Mouse (Mus musculus): ENCODE data around the gene Foxe1.
A peak's percentile ranks its signal among the peaks of the same experiment; 100 is the strongest.

The Foxe1 gene

GRCm38 (mm10) chr4:46347580-46348515 lies 4.4 kb downstream of the Foxe1 start:
- no peak for DNase-seq (ENCODE audit: low spot score)

- DNase-seq (ENCODE audit: low spot score) = no peak
Observed at GRCm38 (mm10) chr4:46348897-46349296, 5.5 kb downstream of the Foxe1 start.

GRCm38 (mm10) chr4:46349530-46349929 lies 6.1 kb downstream of the Foxe1 start:
- DNase-seq (ENCODE audit: low spot score) = no peak

DNA sequence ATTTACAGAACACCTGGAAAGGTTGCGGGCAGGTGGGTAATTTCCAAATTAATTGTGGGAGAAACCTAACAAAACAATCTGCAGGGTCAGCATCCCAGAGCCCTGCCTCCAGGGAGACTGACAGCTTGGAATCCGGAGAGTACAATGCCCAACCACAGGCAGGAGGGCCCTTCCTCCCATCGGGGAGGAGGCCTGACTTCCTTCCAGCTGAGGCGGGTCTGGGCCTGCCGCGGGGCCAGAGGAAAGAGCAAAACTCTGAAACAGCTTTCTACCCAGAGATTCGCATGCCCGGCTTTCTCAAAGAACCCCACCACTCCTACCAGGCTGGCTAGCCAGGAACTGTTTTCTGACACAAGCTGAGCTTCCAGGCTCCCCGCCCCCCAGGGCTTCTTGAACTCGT lies 9.6 kb downstream of the Foxe1 start:
- no peak for DNase-seq (ENCODE audit: low spot score)

DNA sequence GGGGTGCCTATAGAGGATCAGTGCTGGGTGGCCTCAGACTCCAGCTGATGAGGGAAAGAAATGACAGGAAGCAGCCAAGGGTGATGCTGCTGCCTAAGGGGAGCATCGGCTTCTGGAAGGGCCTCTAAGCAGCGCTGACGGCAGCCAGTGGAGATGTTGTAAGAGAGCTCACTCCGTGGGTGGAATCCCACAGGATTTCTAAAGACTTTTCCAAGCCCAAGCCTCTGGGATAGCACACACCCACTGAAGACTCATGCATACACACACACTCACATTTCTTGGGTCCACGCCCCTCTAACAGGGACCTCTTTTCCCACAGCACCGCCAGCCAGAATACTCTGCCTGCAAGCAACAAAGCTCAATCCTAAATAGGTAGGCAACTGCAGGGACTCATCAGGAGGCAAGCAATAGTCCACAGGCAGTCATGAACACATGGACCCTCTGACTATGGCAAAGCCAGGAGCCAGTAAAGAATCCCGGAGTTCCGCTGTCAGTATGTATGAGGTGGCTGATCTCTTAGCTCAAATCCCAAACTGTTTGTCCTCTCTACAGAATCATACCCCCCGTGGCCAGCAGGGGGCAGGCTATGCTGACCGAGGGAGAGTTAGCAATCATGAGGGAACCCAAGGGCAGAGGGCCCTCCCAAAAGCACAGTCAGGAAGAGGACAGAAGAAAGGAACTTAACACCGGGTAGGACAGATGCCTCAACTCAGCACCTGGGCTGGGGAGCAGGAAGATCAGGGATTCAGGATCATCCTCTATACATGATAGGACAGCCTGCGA lies 13.1 kb downstream of the Foxe1 start:
- peak; percentile 52 for DNase-seq (ENCODE audit: low spot score)

DNA sequence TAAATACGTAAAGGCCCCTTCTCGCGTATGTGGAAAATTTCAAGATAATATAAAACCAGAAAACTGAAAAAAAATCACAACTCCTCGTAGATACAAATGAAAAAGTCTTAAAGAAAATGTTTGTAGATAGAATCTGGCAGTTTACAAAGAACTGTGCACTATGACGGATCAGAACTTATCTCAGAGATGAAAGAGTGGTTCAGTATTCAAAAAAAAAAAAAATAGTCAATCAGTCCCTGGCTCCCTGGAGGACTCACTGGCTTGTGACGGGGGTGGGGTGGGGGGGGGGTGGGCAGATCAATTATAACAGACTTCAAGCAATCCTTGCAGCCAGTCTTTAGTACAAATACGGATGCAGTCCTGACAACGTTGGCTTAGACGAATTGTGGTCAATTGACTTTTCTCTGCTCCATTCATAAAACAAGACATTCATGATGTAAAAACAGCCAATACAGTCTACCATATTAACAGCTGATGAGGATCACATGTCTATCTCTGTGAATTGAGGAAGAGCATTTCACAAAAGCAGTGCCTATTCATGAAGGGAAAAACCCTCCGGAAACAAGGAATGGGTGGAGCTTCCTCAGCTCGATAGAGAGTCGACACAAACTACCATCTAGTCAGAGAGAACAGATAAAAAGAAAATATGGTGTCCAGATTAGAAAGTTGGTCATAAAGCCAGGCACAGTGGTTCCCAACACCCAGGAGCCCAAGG lies 16.3 kb downstream of the Foxe1 start:
- DNase-seq (ENCODE audit: low spot score) = no peak

GRCm38 (mm10) chr4:46361258-46361657 lies 17.8 kb downstream of the Foxe1 start:
- no peak for DNase-seq (ENCODE audit: low spot score)

GRCm38 (mm10) chr4:46364360-46364759 lies 21.0 kb downstream of the Foxe1 start:
- DNase-seq (ENCODE audit: low spot score) = no peak

DNA sequence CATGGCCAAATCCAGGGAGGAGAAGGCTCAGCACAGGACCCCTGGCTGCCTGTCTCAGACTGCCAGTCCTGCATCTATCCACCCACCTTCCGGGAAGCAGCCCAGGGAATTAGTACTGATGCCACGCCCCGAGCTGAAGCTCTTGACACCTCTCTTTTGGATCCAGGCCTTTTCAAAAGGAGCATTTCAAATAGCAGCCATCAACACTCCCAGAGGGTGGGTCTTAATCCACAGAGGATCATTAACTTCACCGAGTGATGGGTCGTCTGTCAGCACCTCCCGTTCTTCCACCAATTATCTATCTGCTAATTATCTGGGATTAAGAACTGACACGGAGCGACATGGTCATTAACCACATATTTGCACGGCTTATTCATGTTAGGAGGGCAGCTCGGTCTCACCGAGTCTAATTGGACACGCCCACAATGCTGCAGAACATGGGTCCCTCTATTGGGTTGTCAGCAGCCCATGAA lies 24.1 kb downstream of the Foxe1 start:
- no peak for DNase-seq (ENCODE audit: low spot score)

GRCm38 (mm10) chr4:46369070-46369469 lies 25.7 kb downstream of the Foxe1 start:
- DNase-seq (ENCODE audit: low spot score) = no peak

- DNase-seq (ENCODE audit: low spot score) = no peak
Observed at GRCm38 (mm10) chr4:46370406-46370805, 27.0 kb downstream of the Foxe1 start.

- DNase-seq (ENCODE audit: low spot score) = no peak
Observed at GRCm38 (mm10) chr4:46371030-46371429, 27.6 kb downstream of the Foxe1 start.

DNA sequence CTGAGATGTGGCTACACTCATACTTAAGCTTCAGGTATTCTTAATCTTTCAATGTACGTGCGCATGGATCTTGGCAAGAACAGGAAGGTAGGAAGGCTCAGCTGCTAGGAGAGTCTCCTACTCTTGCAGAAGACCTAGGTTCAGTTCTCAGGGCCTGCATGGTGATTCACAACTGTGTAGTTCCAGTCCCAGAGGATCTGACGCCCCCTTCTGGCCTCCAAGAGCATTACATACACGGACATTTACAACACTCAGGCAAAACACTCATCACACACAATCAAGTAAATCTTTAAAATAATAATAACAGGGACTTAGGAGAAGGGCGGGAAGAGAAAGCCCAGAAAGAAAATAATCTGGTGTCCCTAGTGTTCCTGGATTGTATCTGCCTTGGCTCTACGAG lies 31.0 kb downstream of the Foxe1 start:
- no peak for DNase-seq (ENCODE audit: low spot score)

DNA sequence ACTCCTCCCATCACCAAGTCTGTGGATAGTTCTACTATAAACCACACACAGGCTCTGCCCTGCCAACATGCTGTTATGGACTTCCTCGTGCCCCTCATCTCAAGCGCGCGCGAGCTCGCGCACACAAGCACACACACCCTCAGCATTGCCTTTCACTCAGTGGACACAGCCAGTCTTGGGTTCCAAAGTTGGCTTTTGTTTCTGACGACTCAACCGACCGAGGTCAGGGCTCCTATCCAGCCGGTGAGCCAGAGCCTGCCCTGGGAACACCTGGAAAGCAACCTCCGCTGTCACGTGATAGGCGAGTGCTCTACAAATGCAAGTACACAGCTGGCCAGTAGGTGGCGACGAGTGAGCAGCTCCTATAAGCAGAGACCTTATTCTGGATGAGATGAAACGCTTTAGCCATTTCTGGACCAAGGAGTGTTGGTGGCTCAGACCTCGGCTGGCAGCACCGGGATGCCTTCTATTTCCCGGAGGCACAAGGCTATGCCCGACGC lies 31.5 kb downstream of the Foxe1 start:
- peak; percentile 78 for DNase-seq (ENCODE audit: low spot score)

DNA sequence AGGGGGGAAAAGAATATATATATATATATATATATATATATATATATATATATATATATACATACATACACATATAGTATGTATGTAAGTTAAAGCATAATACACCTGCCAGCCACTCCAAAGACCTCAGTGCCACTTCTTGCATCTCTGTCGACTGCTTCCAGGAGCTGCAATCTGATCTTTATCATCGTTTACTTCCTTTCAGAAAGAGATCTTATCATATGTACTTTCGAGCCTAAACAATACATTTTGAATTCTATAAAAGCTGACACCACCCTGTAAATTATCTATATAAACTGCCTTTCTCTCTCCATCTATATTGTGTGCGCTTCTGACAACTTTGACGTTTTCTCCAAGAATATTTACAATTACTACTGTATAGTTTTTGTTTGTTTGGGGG lies 45.1 kb downstream of the Foxe1 start:
- no peak for DNase-seq (ENCODE audit: low spot score)

DNA sequence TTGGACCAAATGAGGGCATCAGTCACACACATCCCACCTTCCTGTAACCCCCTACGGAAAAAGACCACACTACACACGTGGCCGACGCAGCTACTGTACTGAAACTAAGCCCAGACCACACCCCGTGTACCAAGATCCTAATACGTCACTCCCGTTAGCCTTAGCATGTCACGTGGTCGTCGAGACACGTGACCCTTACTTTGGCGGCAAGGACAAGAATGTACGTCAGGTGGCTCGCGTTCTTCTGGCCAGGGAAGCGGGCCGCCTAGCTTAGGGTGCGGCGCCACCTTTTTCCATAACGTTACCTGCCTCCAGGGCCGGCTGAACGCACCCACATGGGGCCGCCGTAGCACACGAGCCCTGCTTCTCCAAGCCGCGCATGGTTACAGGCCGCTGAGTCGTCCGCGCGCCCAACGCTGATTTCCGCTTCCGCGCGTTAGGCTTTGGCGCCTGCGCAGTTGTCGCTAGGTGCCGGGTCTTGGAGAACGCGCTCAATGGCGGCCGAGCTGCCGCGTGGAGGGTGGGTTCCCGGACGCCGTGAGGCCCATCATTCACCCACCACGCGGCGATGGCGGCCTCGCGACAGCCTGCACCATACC lies 45.7 kb downstream of the Foxe1 start, which contains the start of gene Trmo:
TSS of gene Trmo (minus strand) at position 425 of the 599 bp plus-strand sequence.
- peak; percentile 95 for DNase-seq (ENCODE audit: low spot score)

DNA sequence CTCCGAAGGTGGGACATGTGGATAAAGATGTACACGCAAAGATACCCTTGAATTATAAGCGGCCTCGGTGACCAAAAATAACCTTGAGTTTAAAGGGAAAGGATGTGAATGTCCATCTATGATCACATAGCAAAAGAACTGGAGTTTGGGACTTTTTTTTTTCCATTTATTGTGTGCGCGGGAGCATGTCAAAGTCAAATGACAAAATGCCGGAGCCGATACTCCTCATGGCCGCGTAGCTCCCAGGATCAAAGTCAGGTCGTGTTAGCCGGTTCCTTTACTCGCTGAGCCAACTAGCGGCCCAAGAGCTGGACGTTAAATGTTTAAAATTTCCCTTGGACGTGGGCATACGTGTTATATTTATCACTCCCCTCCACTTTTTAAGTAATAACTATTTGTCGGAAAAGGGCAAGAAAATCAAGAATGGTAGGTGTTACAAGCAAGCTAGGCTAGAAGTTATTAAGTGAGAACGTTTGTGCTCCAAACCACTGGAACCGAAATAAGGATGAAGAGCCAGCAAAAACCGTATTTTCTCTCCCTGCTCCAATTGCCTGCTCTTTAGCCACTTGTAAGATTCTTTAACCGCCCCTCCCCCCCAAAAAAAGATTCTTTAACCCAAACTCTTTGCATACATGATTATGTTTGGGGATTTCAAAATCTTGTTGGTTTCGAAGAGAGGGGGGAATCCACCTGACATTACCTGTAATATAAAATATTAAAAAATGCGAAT lies 46.4 kb downstream of the Foxe1 start:
- no peak for DNase-seq (ENCODE audit: low spot score)

GRCm38 (mm10) chr4:46390390-46390970 lies 47.1 kb downstream of the Foxe1 start:
- peak; percentile 96 for DNase-seq (ENCODE audit: low spot score)

DNA sequence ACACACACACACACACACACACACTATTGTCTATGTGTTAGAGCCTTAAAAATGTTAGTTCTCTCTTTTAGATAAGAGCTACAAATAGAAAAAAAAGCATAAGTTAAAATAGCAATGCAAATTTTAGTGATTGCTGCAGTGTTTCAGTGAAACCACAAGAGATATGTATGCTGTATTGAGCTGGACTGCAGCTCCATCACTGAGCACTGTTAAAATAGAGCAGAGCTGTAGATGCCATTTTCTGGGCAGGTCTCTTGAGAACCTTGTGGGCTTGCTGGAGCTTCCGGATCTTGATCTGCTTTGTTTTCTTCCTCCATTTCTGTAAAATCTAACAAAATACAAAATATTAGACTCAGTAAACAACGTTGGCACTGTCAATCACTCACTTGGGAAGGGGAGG lies 51.0 kb downstream of the Foxe1 start:
- DNase-seq (ENCODE audit: low spot score) = no peak

- peak; percentile 80 for DNase-seq (ENCODE audit: low spot score)
Observed at GRCm38 (mm10) chr4:46395736-46396135, 52.3 kb downstream of the Foxe1 start.
